Mouse (Mus musculus): Measurements from ENCODE around the gene Pdha2. TPM values are rescaled to one million over a fixed set of nuclear protein-coding genes. Genes with fewer than 3 reads are reported as not detected.

Pdha2 gene
- not detected in 2 replicates for polyA plus RNA-seq (2014; fragmentation: Nextera tagmentation; extraction: Ambion mirVana)

DNA sequence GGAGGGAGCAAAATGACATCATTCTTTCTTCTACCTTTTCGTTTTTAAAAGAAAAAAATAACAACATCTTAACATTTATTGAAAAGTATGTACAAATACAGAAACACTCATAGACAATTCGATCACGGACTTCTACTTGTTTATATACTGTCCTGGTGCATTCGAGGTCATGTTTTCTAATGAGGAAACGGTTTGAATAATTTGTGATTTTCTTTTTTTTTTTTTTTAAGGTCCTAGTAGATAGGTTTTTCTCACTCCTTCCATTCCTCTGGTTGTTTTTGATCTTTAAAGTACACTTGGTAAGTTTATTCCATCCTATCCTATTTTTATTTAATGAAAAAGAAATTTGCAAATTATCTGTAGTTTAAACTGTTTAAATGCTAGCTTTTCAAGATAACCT is at the start of gene Pdha2:
Pdha2 (minus strand) TSS at position 101 of the 400 bp plus-strand sequence.
- H3K9me3 ChIP-seq (ENCODE audit: control insufficient read depth, low read length) = no peaks in the 10 kb centered on the region
- H3K27ac ChIP-seq (ENCODE audit: low read depth, low read length) = no peak within 1 kb of the TSS
- H3K27me3 ChIP-seq (ENCODE audit: control insufficient read depth, insufficient read depth, low read length) = no peaks in the 10 kb centered on the region
- H3K9ac ChIP-seq (ENCODE audit: low read depth, low read length) = no peak within 1 kb of the TSS
- no peak for ATAC-seq (ENCODE audit: low FRiP score)
- H3K36me3 ChIP-seq (ENCODE audit: control insufficient read depth, insufficient read depth, low read length) = no peaks in the 10 kb centered on the region
- DNase-seq (ENCODE audit: low spot score) = no peak
- H3K4me2 ChIP-seq (replicated peaks; ENCODE audit: low read depth, low read length) = no peak within 1 kb of the TSS
- WGBS = 97% methylated on average over 5 of the region's 5 CpGs
- H3K4me1 ChIP-seq (replicated peaks; ENCODE audit: control insufficient read depth, insufficient read depth, low read length) = no peaks in the 10 kb centered on the region
- H3K4me3 ChIP-seq (ENCODE audit: low read depth, low read length) = no peak within 1 kb of the TSS

GRCm38 (mm10) chr3:141260518-141260917 is 48.4 kb upstream of the Pdha2 start:
- no peak overlapping the region for H3K4me3 ChIP-seq (ENCODE audit: low read depth, low read length)
- no peaks in the 10 kb centered on the region for H3K27me3 ChIP-seq (ENCODE audit: control insufficient read depth, insufficient read depth, low read length)
- H3K4me1 ChIP-seq (replicated peaks; ENCODE audit: control insufficient read depth, insufficient read depth, low read length) = no peaks in the 10 kb centered on the region
- no peaks in the 10 kb centered on the region for H3K9me3 ChIP-seq (ENCODE audit: control insufficient read depth, low read length)
- ATAC-seq (ENCODE audit: low FRiP score) (no peak), DNase-seq (ENCODE audit: low spot score) (no peak)
- H3K9ac ChIP-seq (ENCODE audit: low read depth, low read length) = no peak overlapping the region
- WGBS = 95% methylated on average over 1 of the region's 1 CpGs
- no peaks in the 10 kb centered on the region for H3K36me3 ChIP-seq (ENCODE audit: control insufficient read depth, insufficient read depth, low read length)
- no peak overlapping the region for H3K27ac ChIP-seq (ENCODE audit: low read depth, low read length)
- no peak overlapping the region for H3K4me2 ChIP-seq (replicated peaks; ENCODE audit: low read depth, low read length)

- no peak for DNase-seq (ENCODE audit: low spot score)
- H3K27ac ChIP-seq (ENCODE audit: low read depth, low read length) = no peak overlapping the region
- H3K4me2 ChIP-seq (replicated peaks; ENCODE audit: low read depth, low read length) = no peak overlapping the region
- H3K9me3 ChIP-seq (ENCODE audit: control insufficient read depth, low read length) = no peaks in the 10 kb centered on the region
- no peaks in the 10 kb centered on the region for H3K36me3 ChIP-seq (ENCODE audit: control insufficient read depth, insufficient read depth, low read length)
- H3K9ac ChIP-seq (ENCODE audit: low read depth, low read length) = no peak overlapping the region
- no peak overlapping the region for H3K4me3 ChIP-seq (ENCODE audit: low read depth, low read length)
- WGBS = 77% methylated on average over 1 of the region's 1 CpGs
- no peaks in the 10 kb centered on the region for H3K27me3 ChIP-seq (ENCODE audit: control insufficient read depth, insufficient read depth, low read length)
- ATAC-seq (ENCODE audit: low FRiP score) = no peak
- H3K4me1 ChIP-seq (replicated peaks; ENCODE audit: control insufficient read depth, insufficient read depth, low read length) = no peaks in the 10 kb centered on the region
Observed at GRCm38 (mm10) chr3:141251440-141251839, 39.3 kb upstream of the Pdha2 start.

GRCm38 (mm10) chr3:141244725-141245298 is 32.7 kb upstream of the Pdha2 start:
- Histone ChIP-seq H3K4me1 (replicated peaks; ENCODE audit: control insufficient read depth, insufficient read depth, low read length) (no peaks in the 10 kb centered on the region), H3K27ac (ENCODE audit: low read depth, low read length) (no peak overlapping the region), H3K9ac (ENCODE audit: low read depth, low read length) (no peak overlapping the region), H3K9me3 (ENCODE audit: control insufficient read depth, low read length) (no peaks in the 10 kb centered on the region), H3K4me2 (replicated peaks; ENCODE audit: low read depth, low read length) (no peak overlapping the region), H3K36me3 (ENCODE audit: control insufficient read depth, insufficient read depth, low read length) (no peaks in the 10 kb centered on the region), H3K27me3 (ENCODE audit: control insufficient read depth, insufficient read depth, low read length) (no peaks in the 10 kb centered on the region), H3K4me3 (ENCODE audit: low read depth, low read length) (no peak overlapping the region)
- 60% methylated on average over 5 of the region's 5 CpGs for WGBS
- DNase-seq (ENCODE audit: low spot score) (peak; percentile 2), ATAC-seq (ENCODE audit: low FRiP score) (no peak)

DNA sequence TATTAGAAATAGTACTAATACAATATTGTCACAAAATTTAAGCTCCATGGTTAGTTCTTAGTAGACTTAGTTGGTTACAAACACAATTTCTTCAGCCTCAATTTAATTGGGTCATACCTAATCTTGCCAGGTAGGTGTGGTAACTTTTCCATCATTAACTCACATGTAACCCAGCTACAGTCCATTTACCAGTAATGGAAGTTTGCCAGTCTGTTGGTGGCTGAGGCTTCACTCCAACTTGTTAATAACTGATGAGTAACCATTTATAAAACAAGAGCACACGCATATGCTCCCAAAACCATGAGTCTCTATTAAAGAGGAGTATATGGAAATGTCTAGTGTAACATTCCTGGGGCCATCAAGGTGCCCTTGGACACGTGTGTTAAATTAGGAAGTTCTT is 25.9 kb upstream of the Pdha2 start:
- ATAC-seq (ENCODE audit: low FRiP score) = no peak
- DNase-seq (ENCODE audit: low spot score) = no peak
- no peak overlapping the region for H3K27ac ChIP-seq (ENCODE audit: low read depth, low read length)
- H3K9ac ChIP-seq (ENCODE audit: low read depth, low read length) = no peak overlapping the region
- 80% methylated on average over 2 of the region's 2 CpGs for WGBS
- H3K4me2 ChIP-seq (replicated peaks; ENCODE audit: low read depth, low read length) = no peak overlapping the region
- H3K4me1 ChIP-seq (replicated peaks; ENCODE audit: control insufficient read depth, insufficient read depth, low read length) = no peaks in the 10 kb centered on the region
- H3K36me3 ChIP-seq (ENCODE audit: control insufficient read depth, insufficient read depth, low read length) = no peaks in the 10 kb centered on the region
- no peak overlapping the region for H3K4me3 ChIP-seq (ENCODE audit: low read depth, low read length)
- H3K27me3 ChIP-seq (ENCODE audit: control insufficient read depth, insufficient read depth, low read length) = no peaks in the 10 kb centered on the region
- H3K9me3 ChIP-seq (ENCODE audit: control insufficient read depth, low read length) = no peaks in the 10 kb centered on the region

DNA sequence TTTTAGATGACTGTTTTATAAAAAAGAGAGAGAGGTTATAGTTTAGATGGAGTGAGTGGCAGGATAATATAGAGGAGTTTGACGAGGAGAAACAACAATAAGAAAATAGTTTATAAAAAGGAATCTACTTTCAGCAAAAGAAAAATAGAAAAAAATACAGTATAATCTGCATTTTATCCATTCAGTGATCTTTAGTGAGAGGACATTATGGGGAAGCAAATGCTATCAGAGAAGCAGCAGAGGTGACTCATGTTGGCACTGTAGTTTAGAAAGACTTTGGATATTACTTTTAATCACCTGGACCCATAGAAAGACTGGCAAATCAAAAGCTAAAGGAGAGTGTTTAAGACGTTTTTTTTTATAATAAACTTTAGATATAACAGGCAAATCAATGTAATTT is 17.0 kb upstream of the Pdha2 start:
- WGBS = 69% methylated on average over 2 of the region's 2 CpGs
- no peaks in the 10 kb centered on the region for H3K27me3 ChIP-seq (ENCODE audit: control insufficient read depth, insufficient read depth, low read length)
- no peaks in the 10 kb centered on the region for H3K9me3 ChIP-seq (ENCODE audit: control insufficient read depth, low read length)
- ATAC-seq (ENCODE audit: low FRiP score) (no peak), DNase-seq (ENCODE audit: low spot score) (no peak)
- no peak overlapping the region for H3K4me3 ChIP-seq (ENCODE audit: low read depth, low read length)
- no peaks in the 10 kb centered on the region for H3K4me1 ChIP-seq (replicated peaks; ENCODE audit: control insufficient read depth, insufficient read depth, low read length)
- no peak overlapping the region for H3K4me2 ChIP-seq (replicated peaks; ENCODE audit: low read depth, low read length)
- H3K9ac ChIP-seq (ENCODE audit: low read depth, low read length) = no peak overlapping the region
- H3K27ac ChIP-seq (ENCODE audit: low read depth, low read length) = no peak overlapping the region
- no peaks in the 10 kb centered on the region for H3K36me3 ChIP-seq (ENCODE audit: control insufficient read depth, insufficient read depth, low read length)

DNA sequence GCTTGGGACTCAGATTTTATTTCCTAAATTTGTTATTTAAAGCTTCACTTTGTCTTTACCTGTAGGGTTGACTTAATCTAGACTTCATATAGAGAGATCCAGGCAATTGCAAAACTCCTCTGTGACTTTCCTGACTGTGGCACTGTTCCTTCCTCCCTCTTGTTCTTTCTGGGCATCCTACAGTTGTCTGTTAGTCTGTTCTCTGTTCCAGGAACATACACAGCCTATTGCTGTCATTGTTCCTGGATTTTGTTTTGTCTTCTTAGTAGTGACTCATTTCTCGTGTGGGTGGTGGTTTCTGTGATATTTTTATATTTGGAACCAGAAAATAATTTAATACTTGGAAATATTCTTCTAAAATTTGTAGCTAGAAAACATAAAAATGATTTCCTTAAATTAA is 10.2 kb upstream of the Pdha2 start:
- Histone ChIP-seq H3K9ac (ENCODE audit: low read depth, low read length) (no peak overlapping the region), H3K36me3 (ENCODE audit: control insufficient read depth, insufficient read depth, low read length) (no peaks in the 10 kb centered on the region), H3K27me3 (ENCODE audit: control insufficient read depth, insufficient read depth, low read length) (no peaks in the 10 kb centered on the region), H3K27ac (ENCODE audit: low read depth, low read length) (no peak overlapping the region), H3K9me3 (ENCODE audit: control insufficient read depth, low read length) (no peaks in the 10 kb centered on the region), H3K4me3 (ENCODE audit: low read depth, low read length) (no peak overlapping the region), H3K4me2 (replicated peaks; ENCODE audit: low read depth, low read length) (no peak overlapping the region), H3K4me1 (replicated peaks; ENCODE audit: control insufficient read depth, insufficient read depth, low read length) (no peaks in the 10 kb centered on the region)
- DNase-seq (ENCODE audit: low spot score) (no peak), ATAC-seq (ENCODE audit: low FRiP score) (no peak)
- 71% methylated on average over 1 of the region's 1 CpGs for WGBS

DNA sequence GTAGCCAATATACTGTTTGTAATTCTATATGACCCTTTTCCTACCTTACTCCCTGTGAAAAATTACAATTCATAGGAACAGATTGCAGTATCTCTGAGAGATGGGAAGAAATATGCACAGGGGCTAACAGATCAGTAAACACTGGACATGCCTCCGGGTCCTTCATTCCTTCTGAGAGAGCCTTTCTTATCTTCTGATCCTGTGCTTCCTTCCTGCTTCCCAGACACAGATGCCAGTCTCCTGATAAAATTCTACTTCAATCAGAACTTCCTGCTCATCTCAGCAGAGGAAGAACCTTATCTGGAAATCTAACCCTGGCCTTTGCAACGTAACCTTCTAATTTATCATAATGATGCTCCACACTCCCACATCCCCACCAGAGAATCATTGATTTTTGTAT is 6.4 kb upstream of the Pdha2 start:
- DNase-seq (ENCODE audit: low spot score) (no peak), ATAC-seq (ENCODE audit: low FRiP score) (no peak)
- H3K36me3 ChIP-seq (ENCODE audit: control insufficient read depth, insufficient read depth, low read length) = no peaks in the 10 kb centered on the region
- H3K9me3 ChIP-seq (ENCODE audit: control insufficient read depth, low read length) = no peaks in the 10 kb centered on the region
- no peak overlapping the region for H3K4me3 ChIP-seq (ENCODE audit: low read depth, low read length)
- H3K4me2 ChIP-seq (replicated peaks; ENCODE audit: low read depth, low read length) = no peak overlapping the region
- no peaks in the 10 kb centered on the region for H3K27me3 ChIP-seq (ENCODE audit: control insufficient read depth, insufficient read depth, low read length)
- H3K27ac ChIP-seq (ENCODE audit: low read depth, low read length) = no peak overlapping the region
- WGBS = 70% methylated on average over 2 of the region's 2 CpGs
- no peaks in the 10 kb centered on the region for H3K4me1 ChIP-seq (replicated peaks; ENCODE audit: control insufficient read depth, insufficient read depth, low read length)
- H3K9ac ChIP-seq (ENCODE audit: low read depth, low read length) = no peak overlapping the region

GRCm38 (mm10) chr3:141216999-141217398 is 4.8 kb upstream of the Pdha2 start:
- no peak overlapping the region for H3K4me3 ChIP-seq (ENCODE audit: low read depth, low read length)
- no peaks in the 10 kb centered on the region for H3K36me3 ChIP-seq (ENCODE audit: control insufficient read depth, insufficient read depth, low read length)
- no peak overlapping the region for H3K4me2 ChIP-seq (replicated peaks; ENCODE audit: low read depth, low read length)
- no peaks in the 10 kb centered on the region for H3K4me1 ChIP-seq (replicated peaks; ENCODE audit: control insufficient read depth, insufficient read depth, low read length)
- ATAC-seq (ENCODE audit: low FRiP score) = no peak
- H3K27ac ChIP-seq (ENCODE audit: low read depth, low read length) = no peak overlapping the region
- peak; percentile 27 for DNase-seq (ENCODE audit: low spot score)
- no peaks in the 10 kb centered on the region for H3K27me3 ChIP-seq (ENCODE audit: control insufficient read depth, insufficient read depth, low read length)
- no peak overlapping the region for H3K9ac ChIP-seq (ENCODE audit: low read depth, low read length)
- no peaks in the 10 kb centered on the region for H3K9me3 ChIP-seq (ENCODE audit: control insufficient read depth, low read length)
